Mouse (Mus musculus) brain, embryonic 14.5 days (tissue): ENCODE results near the gene Ndufv1. TPM values are rescaled to one million over a fixed set of nuclear protein-coding genes. Genes with fewer than 3 reads are reported as not detected.
"Not testable (repeated sequence)": the region's sequence is repeated elsewhere in the genome, so short reads cannot be mapped to it uniquely, and the experiment has no call there.

Source experiments
- DNase-seq: peaks from one replicate; pipeline ENCODE4 v3.0.0-alpha.2; 2011; ENCODE audit warnings: low read depth
- CTCF ChIP-seq: fragments of 200-500 bp; IDR thresholded peaks from 2 replicates; pipeline ENCODE4 v1.5.1; 2012; ENCODE audit warnings: inconsistent platforms, mild to moderate bottlenecking, moderate library complexity, borderline replicate concordance; ENCODE audit not compliant: insufficient read depth, insufficient read length; ENCODE audit errors: extremely low read depth
- POLR2A ChIP-seq: fragments of 200-500 bp; IDR thresholded peaks from 2 replicates; pipeline ENCODE4 v1.6.1; 2012; ENCODE audit warnings: mild to moderate bottlenecking, inconsistent platforms, borderline replicate concordance; ENCODE audit not compliant: poor library complexity, insufficient read depth, insufficient read length, severe bottlenecking; ENCODE audit errors: extremely low read depth
- polyA plus RNA-seq: library from polyadenylated mRNA; depleted of rRNA; stranded (reverse); fragments of >200 nt; gene quantifications from 2 replicates; pipeline ENCODE4 v1.2.3, GENCODE M21; 2012; rRNA removed

Ndufv1 gene
- polyA plus RNA-seq, result 174 and 194 TPM in 2 replicates

DNA sequence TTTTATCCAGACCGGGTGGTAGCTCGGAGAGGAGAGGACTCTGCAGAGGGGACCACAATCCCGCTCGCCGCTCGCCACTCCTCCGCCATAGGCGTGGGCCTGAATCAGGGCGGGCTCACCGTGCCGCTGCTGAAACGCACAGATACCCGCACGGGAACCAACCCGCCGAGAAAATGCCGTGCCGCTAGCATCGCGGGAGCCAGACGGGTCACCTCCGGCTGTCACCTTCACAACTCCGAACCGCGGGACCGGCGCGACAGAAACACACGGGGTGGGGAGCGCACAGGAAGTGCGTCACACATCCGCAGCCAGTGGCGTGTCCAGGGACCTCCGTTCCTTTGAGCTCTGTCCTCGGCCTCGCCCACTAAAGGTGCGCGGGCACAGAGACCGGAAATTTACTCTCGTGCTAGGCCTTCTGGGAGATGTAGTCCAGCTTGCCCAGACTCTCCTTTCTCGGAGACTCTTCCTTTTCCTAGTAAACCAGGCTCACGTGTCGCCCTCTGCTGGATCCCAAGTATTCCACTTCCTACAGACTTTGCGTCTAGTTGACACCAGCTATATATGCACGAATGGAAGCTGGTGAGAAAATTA, at the start of gene Ndufv1:
Ndufv1 (minus strand) TSS at position 375 of the 591 bp plus-strand sequence.
- TF ChIP-seq CTCF (peak; percentile 83; the same call in 1 of the 2 replicates), POLR2A (peak; percentile 32; the same call in 1 of the 2 replicates)
- DNase-seq, result peak; percentile 100

DNA sequence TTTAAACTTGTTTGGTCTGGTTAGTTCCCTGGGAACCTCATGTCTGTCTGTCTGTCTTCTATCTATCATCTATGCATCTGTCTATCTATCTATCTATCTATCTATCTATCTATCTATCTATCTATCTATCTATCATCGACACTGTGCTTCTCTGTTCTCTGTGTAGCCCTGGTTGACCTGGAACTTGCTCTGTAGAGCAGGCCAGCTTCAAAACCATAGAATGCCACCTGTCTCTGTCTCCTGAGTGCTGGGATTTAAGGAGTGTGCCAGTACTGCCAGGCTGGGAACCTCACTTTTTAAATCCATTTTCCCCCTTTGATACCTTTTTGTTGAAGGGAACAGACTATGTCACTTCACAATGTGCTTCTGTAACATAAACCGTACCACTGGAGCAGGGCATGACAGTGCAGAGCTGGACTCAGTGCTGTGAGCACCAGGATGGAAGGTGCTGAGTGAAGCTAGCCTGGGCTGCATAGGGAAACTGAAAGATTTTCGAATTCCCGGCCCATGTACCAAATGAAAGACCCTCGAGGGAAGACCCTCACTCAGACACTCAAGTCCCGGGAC, 48.4 kb upstream of the Ndufv1 start:
- TF ChIP-seq POLR2A, result no peak
- no peak for TF ChIP-seq CTCF
- DNase-seq, result no peak

DNA sequence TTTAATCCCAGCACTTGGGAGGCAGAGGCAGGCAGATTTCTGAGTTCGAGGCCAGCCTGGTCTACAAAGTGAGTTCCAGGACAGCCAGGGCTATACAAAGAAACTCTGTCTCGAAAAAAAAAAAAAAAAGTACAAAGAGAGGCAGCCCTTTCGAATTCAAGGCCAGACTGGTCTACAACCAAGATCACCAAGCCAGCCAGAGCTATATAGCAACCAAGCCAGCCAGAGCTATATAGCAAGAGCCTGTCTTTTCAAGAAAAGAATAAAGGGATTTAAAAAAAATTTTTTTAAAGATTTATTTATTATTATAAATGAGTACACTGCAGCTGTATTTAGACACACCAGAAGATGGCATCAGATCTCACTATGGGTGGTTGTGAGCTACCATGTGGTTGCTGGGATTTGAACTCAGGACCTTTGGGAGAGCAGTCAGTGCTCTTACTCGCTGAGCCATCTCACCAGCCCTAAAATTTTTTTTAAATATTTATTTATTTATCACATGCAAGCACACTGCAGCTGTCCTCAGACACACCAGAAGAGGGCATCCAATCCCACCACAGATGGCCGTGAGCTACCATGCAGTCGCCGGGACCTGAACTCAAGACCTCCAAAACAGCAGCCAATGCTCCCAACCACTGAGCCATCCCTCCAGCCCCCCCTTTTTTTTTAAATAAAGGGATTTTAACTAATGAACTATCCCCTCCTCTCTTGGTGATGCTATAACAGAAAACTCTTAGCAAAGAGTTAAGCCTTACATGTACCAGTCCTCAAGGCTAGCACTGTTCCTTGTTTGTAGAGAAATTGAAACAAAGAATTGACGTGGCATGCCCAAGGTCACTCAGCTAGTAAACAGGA, 47.7 kb upstream of the Ndufv1 start:
- not testable (repeated sequence) for DNase-seq

DNA sequence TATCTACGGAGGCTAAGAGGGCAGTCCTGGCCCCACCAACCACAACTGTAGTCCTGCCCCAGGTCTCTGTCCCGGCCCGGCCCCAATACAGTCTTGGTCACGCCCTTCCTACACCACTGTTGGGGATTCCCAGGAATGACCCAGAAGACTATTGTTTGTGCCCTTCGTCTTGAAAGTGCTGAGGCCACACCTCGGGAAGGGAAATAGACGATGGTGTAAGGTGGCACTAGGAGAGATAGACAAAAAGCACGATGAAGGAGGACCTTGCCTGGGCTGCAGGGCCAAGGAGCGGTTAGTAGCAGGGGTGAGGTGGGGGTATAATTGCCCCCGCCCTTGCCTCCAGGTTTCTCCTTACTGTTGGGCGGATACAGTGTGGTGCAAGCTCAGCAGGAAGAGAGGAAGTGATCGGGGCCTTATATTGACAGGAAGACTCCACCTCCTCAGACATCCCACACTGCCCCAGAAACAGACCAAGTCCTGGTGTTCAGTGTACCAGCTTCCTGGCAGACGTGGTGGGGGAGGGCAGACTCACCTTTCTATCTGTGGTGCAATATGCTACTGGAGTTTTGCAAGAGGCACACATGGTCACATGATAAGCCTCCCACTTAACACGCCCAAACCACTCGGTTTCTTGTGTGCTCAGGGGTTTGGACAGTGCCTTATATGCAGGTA, 46.6 kb upstream of the Ndufv1 start, which contains the start of gene Gstp3:
Gstp3 (minus strand) TSS at position 501 of the 672 bp plus-strand sequence.
- TF ChIP-seq CTCF (no peak), POLR2A (no peak)
- DNase-seq, result no peak

DNA sequence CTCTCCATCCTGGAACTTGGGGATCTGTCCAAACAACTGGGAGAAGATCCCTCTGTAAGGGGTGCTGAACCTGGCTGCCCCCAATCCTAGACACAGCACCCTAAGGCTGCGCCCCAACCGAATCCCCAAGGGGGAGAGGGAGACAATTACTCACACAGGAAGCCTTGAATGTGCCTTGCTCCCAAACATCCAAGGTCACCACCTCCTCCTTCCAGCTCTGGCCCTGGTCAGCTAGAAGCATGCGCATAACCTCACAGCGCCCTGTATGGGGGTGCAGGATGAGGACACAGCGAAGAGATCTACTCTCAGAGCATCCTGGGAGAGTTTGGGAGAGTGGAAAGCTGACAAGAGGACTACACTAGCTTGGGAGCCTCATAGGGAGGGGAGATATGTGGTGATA, 46.0 kb upstream of the Ndufv1 start:
- DNase-seq, result no peak
- TF ChIP-seq CTCF (no peak), POLR2A (no peak)

DNA sequence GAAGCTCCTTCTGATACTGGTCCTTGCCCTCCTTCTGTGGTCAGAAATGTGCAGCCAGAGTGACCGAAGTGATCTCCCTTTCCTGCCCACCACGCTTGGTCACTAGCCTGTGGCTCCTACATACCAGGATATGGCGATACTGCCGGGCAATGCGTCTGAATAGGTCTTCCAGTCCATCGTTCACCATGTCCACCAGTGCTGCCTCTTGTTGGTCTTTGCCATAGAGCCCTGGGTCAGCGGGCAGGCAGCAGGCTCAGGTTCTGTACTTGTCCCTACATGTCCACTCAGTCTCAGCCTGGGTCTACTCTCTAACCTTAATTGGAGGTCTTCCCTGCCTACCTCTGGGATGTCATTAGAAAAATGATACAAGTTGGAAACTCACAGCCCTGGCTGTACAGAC, 45.4 kb upstream of the Ndufv1 start:
- no peak for DNase-seq
- no peak for TF ChIP-seq CTCF
- no peak for TF ChIP-seq POLR2A

DNA sequence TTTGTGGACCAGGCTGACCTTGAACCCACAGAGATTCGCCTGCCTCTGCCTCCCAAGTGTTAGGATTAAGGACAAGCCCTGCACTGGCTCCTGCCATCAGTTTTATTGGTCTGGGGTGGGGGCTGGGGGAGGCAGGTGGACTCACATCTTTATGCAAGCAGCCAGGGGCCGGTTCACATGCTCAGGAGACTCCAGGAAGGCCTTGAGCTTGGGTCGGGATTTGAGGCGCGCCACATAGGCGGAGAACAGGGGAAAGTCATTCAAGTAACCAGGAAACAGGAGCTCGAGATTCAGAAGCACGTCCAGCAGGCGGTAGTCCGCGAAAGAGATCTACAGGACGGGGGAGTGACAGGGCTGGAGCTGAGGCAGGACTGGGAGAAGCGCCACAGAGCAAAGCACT, 44.8 kb upstream of the Ndufv1 start:
- no peak for TF ChIP-seq POLR2A
- no peak for TF ChIP-seq CTCF
- no peak for DNase-seq

DNA sequence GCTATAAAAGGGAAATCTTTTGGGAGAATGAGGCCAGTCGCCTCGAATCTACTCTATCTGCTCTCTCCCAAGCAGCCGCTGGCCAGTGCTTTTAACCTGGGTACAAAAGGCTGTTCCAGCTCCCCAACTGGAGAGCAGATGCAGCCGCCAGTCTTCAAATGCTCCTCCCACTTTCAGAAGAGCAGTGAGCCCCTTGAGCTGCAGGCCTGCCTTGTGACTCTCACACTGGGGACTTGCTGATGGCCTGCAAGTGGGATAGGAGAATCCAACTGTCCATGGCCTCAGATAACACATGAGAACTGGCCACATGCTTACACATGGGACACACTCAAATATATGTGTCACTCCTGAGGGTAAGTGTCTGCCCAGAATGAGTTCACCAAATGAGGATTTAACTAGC, 44.1 kb upstream of the Ndufv1 start:
- TF ChIP-seq CTCF (no peak), POLR2A (no peak)

DNA sequence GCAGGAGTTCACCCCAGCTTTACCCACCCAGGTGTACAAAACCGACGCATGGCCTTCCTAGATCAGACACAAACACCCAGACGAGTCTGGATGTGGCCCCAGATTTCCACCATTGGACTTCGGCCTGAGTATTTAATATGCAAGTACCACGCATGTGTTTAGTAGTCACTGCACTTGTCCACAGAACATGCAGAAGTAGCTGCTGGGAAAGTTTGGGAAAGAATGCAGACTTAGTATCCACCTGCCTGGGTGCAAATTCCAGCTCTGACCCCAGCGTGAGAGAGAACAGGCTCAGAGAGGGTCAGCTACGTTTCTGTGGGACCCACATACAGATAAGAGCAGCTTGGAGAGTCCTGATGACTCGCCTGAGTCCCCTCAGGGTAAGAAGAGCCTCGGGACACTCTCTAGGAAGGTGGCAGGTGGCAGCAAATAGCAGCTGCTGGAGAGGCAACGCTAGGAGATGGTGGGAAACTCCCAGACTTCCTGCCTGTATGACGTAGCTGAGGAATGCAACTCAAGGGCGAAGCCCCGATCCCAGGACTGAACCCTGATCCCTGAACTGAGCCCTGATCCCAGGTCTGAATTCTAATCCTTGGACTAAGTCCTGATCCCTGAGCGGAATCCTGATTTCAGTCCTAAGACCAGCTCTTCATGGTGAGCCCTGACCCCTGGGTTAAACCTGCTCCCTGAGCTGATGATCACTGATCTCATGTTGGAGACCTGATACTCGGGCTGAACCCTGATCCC, 43.5 kb upstream of the Ndufv1 start:
- DNase-seq, result no peak
- TF ChIP-seq CTCF (no peak), POLR2A (no peak)

More for the DNA sequence above, 44.1 kb upstream of the Ndufv1 start:
- no peak for DNase-seq

DNA sequence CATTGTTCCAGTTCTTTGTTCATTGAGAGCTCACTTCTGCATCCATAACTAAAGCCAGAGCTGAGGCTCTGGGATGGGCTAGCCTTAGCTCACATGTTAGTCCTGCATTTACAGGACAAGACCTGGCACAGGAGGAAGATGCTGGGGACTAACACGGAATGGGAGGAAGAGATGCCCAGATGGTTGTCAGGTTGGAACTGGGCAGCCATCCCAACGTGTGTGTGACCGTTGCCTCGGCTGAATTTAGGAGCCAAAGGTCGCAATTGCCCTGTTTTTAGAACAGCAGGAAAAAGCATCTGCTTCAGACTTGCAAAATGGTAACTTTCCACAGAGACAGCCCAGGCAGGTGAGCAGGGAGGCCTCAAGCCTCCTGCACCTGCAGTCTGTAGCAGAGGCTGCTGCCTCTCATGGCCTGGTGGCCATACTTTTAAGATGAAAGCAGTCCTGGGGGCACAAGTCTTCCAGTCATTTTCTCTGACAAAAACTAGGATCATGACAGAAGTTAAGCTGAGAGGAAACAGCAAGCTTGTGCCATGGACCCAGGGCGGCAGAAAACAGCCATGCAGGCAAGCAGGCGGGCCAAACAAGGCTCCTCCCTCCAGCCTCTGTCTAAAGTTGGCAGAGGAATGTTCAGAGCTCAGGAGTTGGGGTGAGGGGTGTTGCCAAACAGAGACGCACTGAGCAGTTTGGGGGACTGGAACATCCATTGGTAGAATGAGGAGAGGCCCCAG, 42.8 kb upstream of the Ndufv1 start:
- TF ChIP-seq CTCF (no peak), POLR2A (no peak)
- no peak for DNase-seq
